Mouse (Mus musculus): Measurements from ENCODE around the gene Nfatc2.

Nfatc2 gene

GRCm38 (mm10) chr2:168579109-168579508 lies 22.3 kb downstream of the Nfatc2 start:
- no peak for DNase-seq (ENCODE audit: low read depth)

- DNase-seq (ENCODE audit: low read depth): no peak
These were observed 23.3 kb downstream of the Nfatc2 start for GRCm38 (mm10) chr2:168578132-168578531.

GRCm38 (mm10) chr2:168577381-168577780 lies 24.1 kb downstream of the Nfatc2 start:
- no peak for DNase-seq (ENCODE audit: low read depth)

- no peak for DNase-seq (ENCODE audit: low read depth)
These were observed 25.6 kb downstream of the Nfatc2 start for GRCm38 (mm10) chr2:168575834-168576233.

- no peak for DNase-seq (ENCODE audit: low read depth)
These were observed 26.5 kb downstream of the Nfatc2 start for GRCm38 (mm10) chr2:168574934-168575333.

- DNase-seq (ENCODE audit: low read depth): no peak
These were observed 27.6 kb downstream of the Nfatc2 start for GRCm38 (mm10) chr2:168573866-168574265.

GRCm38 (mm10) chr2:168571241-168571640 lies 30.2 kb downstream of the Nfatc2 start:
- DNase-seq (ENCODE audit: low read depth): no peak

- no peak for DNase-seq (ENCODE audit: low read depth)
These were observed 35.8 kb downstream of the Nfatc2 start for GRCm38 (mm10) chr2:168565538-168566253.

- no peak for DNase-seq (ENCODE audit: low read depth)
These were observed 38.3 kb downstream of the Nfatc2 start for GRCm38 (mm10) chr2:168563184-168563583.

- DNase-seq (ENCODE audit: low read depth): no peak
These were observed 44.4 kb downstream of the Nfatc2 start for GRCm38 (mm10) chr2:168557035-168557434.

- DNase-seq (ENCODE audit: low read depth): no peak
These were observed 45.4 kb downstream of the Nfatc2 start for GRCm38 (mm10) chr2:168555897-168556670.

- no peak for DNase-seq (ENCODE audit: low read depth)
These were observed 47.9 kb downstream of the Nfatc2 start for GRCm38 (mm10) chr2:168553541-168553961.

- DNase-seq (ENCODE audit: low read depth): no peak
These were observed 49.1 kb downstream of the Nfatc2 start for GRCm38 (mm10) chr2:168552405-168552804.

GRCm38 (mm10) chr2:168551218-168551617 lies 50.2 kb downstream of the Nfatc2 start:
- DNase-seq (ENCODE audit: low read depth): no peak

GRCm38 (mm10) chr2:168549326-168549725 lies 52.1 kb downstream of the Nfatc2 start:
- DNase-seq (ENCODE audit: low read depth): no peak

- DNase-seq (ENCODE audit: low read depth): no peak
These were observed 53.4 kb downstream of the Nfatc2 start for GRCm38 (mm10) chr2:168548008-168548407.

GRCm38 (mm10) chr2:168545901-168546557 lies 55.4 kb downstream of the Nfatc2 start:
- no peak for DNase-seq (ENCODE audit: low read depth)

- no peak for DNase-seq (ENCODE audit: low read depth)
These were observed 57.4 kb downstream of the Nfatc2 start for GRCm38 (mm10) chr2:168544102-168544501.

GRCm38 (mm10) chr2:168543026-168543425 lies 58.4 kb downstream of the Nfatc2 start:
- DNase-seq (ENCODE audit: low read depth): no peak

- DNase-seq (ENCODE audit: low read depth): no peak
These were observed 60.2 kb downstream of the Nfatc2 start for GRCm38 (mm10) chr2:168541223-168541622.

- DNase-seq (ENCODE audit: low read depth): no peak
These were observed 61.7 kb downstream of the Nfatc2 start for GRCm38 (mm10) chr2:168539594-168540222.

- DNase-seq (ENCODE audit: low read depth): no peak
These were observed 62.4 kb downstream of the Nfatc2 start for GRCm38 (mm10) chr2:168539026-168539425.

All from c-Kit-positive CD71-positive TER-119-negative erythroid progenitor cells, embryonic 14.5 days (primary cell).